Mouse (Mus musculus): Measurements from ENCODE around the gene Nav2. TPM values are rescaled to one million over a fixed set of nuclear protein-coding genes. Genes with fewer than 3 reads are reported as not detected.

Nav2 gene
- total and polyA plus RNA-seq, 3 experiments = under 0.01 TPM; not detected in 2

DNA sequence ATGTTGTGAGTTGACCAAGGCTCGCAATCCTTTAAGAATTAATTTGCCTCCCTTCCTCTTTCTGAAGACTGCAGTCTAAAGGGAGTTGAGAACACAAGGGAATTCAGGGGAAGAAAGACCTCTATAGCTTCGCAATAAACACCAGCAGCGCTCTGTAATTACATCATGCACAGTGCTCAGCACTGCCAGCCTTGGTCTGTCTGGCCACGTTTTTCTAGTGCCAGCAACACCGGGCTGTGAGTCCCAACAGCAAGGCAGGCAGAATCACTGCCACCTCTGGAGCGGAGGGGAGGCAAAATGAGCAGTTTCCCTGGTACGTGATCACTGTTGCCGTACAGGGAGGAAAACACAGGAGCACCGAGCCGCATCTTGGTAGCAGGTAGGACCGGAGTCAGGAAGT, 657.3 kb downstream of the Nav2 start:
- Histone ChIP-seq H3K79me2 (replicated peaks; ENCODE audit: control insufficient read depth, extremely low read depth, insufficient read depth, poor library complexity, severe bottlenecking) (no peaks in the 10 kb centered on the region), H3K27ac (ENCODE audit: insufficient read depth, low read depth) (no peak overlapping the region), H3K9ac (ENCODE audit: insufficient read depth, low read depth) (no peak overlapping the region), H3K27me3 (replicated peaks) (peaks cover 14% of the 10 kb centered on the region), H3K9me3 (replicated peaks; ENCODE audit: low read length) (no peaks in the 10 kb centered on the region), H3K4me1 (ENCODE audit: control insufficient read depth in 1 of 2, insufficient read depth in 2 of 2) (no peaks in the 10 kb centered on the region), H3K4me2 (ENCODE audit: insufficient read depth, low read depth, poor library complexity, severe bottlenecking) (no peak overlapping the region), H3K4me3 (replicated peaks in 1 of 3; ENCODE audit: low read depth in 2 of 3, low read length in 2 of 3, poor library complexity in 1 of 3) (no peak overlapping the region), H3K36me3 (replicated peaks in 1 of 2; ENCODE audit: control insufficient read depth in 1 of 2, insufficient read depth in 1 of 2, low read length in 1 of 2) (no peaks in the 10 kb centered on the region)
- TF ChIP-seq IRF4 (IDR thresholded peaks at IDR 0.05; ENCODE audit: low read depth, low read length) (no peak), TBP (conservative IDR thresholded peaks at IDR 0.05; ENCODE audit: low read depth, low read length) (no peak), TCF12 (IDR thresholded peaks at IDR 0.05; ENCODE audit: low read depth, low read length) (no peak), E2F4 (IDR thresholded peaks at IDR 0.05; ENCODE audit: insufficient replicate concordance, low read depth, low read length) (no peak)
- in situ Hi-C loops (cut with MboI; ENCODE audit: low pct_ligation_motif_present, low pct_unique_long_range_greater_than_20kb, low sequenced_read_pairs) (no loop called here), dilution Hi-C loops (cut with MboI; ENCODE audit: extremely low pct_ligation_motif_present, extremely low pct_unique_long_range_greater_than_20kb, low sequenced_read_pairs) (no loop called here)
- no peak for DNase-seq (ENCODE audit: extremely low read depth)

DNA sequence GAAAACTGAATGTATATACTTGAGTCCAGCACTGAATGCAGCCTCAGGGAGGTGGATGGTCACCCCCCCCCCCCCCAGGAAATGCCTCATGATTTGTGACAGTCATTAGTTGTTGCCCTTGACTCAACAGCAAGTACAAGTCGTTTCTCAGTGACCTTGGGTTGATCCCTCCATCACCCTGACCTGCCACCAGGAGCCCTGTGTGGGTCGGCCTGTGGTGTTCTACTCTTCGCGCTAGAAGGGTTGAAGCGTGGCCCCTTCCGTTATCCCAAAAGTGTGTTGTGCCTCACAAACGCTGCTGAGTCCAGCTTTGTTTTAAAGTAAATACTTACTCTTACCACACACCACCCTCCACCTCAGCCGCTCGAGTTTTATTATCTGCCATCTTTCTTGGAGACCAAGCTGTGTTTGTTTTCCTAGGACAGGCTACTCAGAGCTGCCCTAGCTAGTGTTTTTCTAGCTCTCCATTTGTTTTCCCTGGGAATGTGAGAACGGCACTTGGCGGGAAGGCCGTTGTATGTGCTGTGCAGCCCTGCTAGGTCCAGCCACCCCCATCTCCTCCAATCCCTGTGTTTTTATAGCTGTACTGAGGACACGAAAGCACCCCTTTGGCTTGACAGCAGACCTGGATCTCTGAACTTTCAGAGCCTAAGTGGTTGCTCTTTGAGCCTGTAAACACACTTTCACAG, 659.0 kb downstream of the Nav2 start:
- H3K9ac ChIP-seq (ENCODE audit: insufficient read depth, low read depth) = no peak overlapping the region
- in situ Hi-C loops (cut with MboI; ENCODE audit: low pct_ligation_motif_present, low pct_unique_long_range_greater_than_20kb, low sequenced_read_pairs) (no loop called here), dilution Hi-C loops (cut with MboI; ENCODE audit: extremely low pct_ligation_motif_present, extremely low pct_unique_long_range_greater_than_20kb, low sequenced_read_pairs) (no loop called here)
- no peak overlapping the region for H3K27ac ChIP-seq (ENCODE audit: insufficient read depth, low read depth)
- no peak for TF ChIP-seq MEF2A (IDR thresholded peaks at IDR 0.05; ENCODE audit: borderline replicate concordance, low read depth, low read length)
- TF ChIP-seq MAFK (IDR thresholded peaks at IDR 0.05; ENCODE audit: insufficient replicate concordance, low read length) = no peak
- TF ChIP-seq ETS1 (conservative IDR thresholded peaks at IDR 0.05; ENCODE audit: low read depth, low read length) = no peak
- TF ChIP-seq POLR2A (IDR thresholded peaks at IDR 0.05; ENCODE audit: low read depth, low read length) = no peak
- no peak for TF ChIP-seq HCFC1 (IDR thresholded peaks at IDR 0.05; ENCODE audit: low read depth, low read length)
- TF ChIP-seq ZMIZ1 (IDR thresholded peaks at IDR 0.05; ENCODE audit: low read depth, low read length) = no peak
- TF ChIP-seq CHD2 (IDR thresholded peaks at IDR 0.05; ENCODE audit: low read length) = no peak
- TF ChIP-seq MAZ (IDR thresholded peaks at IDR 0.05; ENCODE audit: low read depth, low read length) = no peak
- TF ChIP-seq ZC3H11A (IDR thresholded peaks at IDR 0.05; ENCODE audit: low read depth, low read length) = no peak
- TF ChIP-seq SIN3A (IDR thresholded peaks at IDR 0.05; ENCODE audit: low read length) = no peak
- TF ChIP-seq TCF12 (IDR thresholded peaks at IDR 0.05; ENCODE audit: low read depth, low read length) = no peak
- no peak for TF ChIP-seq MYC (IDR thresholded peaks at IDR 0.05; ENCODE audit: low read depth, low read length)
- no peak for TF ChIP-seq SMC3 (IDR thresholded peaks at IDR 0.05; ENCODE audit: low read depth, low read length)
- TF ChIP-seq MXI1 (IDR thresholded peaks at IDR 0.05; ENCODE audit: low read depth, low read length) = no peak
- TF ChIP-seq JUN (IDR thresholded peaks at IDR 0.05; ENCODE audit: insufficient read depth, low read depth, low read length) = no peak
- no peaks in the 10 kb centered on the region for H3K4me1 ChIP-seq (ENCODE audit: control insufficient read depth in 1 of 2, insufficient read depth in 2 of 2)
- no peak overlapping the region for H3K4me2 ChIP-seq (ENCODE audit: insufficient read depth, low read depth, poor library complexity, severe bottlenecking)
- no peaks in the 10 kb centered on the region for H3K9me3 ChIP-seq (replicated peaks; ENCODE audit: low read length)
- no peak overlapping the region for H3K4me3 ChIP-seq (replicated peaks in 1 of 3; ENCODE audit: low read depth in 2 of 3, low read length in 2 of 3, poor library complexity in 1 of 3)
- H3K27me3 ChIP-seq (replicated peaks) = peaks cover 18% of the 10 kb centered on the region
- no peaks in the 10 kb centered on the region for H3K36me3 ChIP-seq (replicated peaks in 1 of 2; ENCODE audit: control insufficient read depth in 1 of 2, insufficient read depth in 1 of 2, low read length in 1 of 2)
- no peak for DNase-seq (ENCODE audit: extremely low read depth)
- no peaks in the 10 kb centered on the region for H3K79me2 ChIP-seq (replicated peaks; ENCODE audit: control insufficient read depth, extremely low read depth, insufficient read depth, poor library complexity, severe bottlenecking)
